Mouse (Mus musculus) brain, adult 2 months (tissue): Measurements from ENCODE around the gene Trpm8.

ENCODE experiments used
- DNase-seq: peaks from one replicate; pipeline ENCODE4 v3.0.0; 2011; ENCODE audit warnings: low read depth, low spot score

The Trpm8 gene

DNA sequence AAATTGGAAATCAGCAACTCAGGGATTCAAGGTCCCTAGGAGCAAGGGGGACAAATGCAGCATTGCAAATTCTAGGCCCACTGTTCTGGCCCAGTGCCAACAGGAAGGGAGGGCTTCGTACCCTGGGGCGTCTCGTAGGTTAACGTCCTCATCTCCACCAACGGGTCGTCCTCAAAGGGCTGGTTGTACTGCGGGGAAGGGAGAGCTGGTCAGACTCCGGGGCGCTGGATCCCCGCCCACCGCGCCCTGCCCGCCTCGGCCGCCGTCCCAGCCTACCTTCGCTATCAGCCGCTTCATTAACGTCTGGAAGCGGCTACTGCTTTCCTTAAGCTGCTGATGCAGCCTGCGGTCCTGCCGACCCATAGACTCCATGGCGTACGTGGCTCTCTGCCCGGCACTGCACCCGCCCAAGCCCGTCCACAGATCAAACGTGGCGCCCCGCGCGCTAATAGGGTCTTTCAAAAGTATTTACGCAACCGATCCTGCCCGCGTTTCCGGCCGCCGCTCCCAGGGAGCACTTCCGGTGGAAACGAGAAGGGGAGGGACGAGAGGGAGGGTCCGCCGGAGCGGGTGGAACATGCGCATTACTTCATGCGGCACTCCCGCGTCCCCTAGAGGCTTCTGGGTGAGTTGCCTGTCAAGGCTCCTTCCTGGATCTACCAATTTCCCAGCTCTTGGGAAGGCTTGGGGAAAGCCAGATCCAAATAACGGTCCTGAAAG, at the start of gene Trpm8, which contains the start of gene Hjurp:
Gene Trpm8, plus strand, starts transcription at position 564 of the 720 bp plus-strand sequence.
Gene Hjurp, minus strand, starts transcription at position 536 of the 720 bp plus-strand sequence.
- peak; percentile 100 for DNase-seq

DNA sequence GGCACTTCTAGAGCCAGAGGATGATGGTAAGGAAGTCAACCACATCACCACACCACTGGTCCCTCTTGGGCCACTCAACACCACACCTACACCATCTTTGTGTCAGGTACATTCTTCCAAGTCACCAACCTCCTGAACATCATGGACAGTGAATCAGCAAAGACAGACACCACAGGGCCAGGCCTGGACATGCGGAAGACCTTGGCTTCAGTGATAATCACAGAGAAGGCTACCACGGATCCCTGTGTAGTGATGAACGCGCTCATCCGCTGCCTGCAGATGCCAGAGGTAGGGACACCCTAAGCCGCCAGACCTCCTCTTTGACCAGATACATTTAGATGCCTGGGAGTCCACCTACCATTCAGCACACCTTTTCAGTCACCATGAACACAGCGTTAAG, 49.3 kb upstream of the Trpm8 start:
- DNase-seq, result no peak

DNA sequence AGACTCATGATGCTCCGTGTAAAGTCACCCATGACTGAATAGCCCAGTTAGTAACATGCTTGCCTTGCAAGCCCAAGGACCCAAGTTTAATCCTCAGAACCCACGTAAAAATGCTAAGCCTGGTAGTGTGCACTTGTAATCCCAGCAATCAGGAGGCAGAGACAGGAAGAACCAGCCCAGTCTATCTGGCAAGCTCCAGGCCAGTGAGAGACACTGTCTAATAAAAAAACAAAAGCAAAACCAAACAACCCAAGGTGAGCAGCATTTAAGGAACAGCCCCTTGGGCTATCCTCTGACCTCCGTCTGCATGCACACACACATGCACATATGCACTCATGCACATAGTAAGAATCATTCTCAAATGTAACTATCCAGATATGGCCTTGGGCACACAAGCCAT, 47.9 kb upstream of the Trpm8 start:
- no peak for DNase-seq

DNA sequence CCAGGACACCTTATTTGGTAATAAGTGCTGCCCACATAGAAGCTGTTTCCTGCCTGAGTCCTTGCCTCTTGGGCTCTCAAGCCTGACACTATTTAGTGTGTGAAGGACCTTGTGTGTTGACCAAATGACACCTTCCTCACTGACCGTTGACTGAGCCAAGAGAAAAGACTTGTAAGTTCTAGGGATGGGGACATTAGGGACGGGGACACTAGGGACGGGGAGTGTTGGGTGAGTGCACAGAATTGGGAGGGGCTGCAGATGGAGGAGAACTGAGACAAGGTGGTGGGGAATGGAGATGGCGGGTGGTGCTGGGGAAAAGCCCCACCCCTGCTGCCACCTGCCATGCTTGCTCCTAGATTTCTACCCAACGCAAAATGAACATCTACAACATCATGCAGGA, 47.5 kb upstream of the Trpm8 start:
- DNase-seq, result no peak

GRCm38 (mm10) chr1:88230421-88230820, 47.0 kb upstream of the Trpm8 start:
- no peak for DNase-seq

DNA sequence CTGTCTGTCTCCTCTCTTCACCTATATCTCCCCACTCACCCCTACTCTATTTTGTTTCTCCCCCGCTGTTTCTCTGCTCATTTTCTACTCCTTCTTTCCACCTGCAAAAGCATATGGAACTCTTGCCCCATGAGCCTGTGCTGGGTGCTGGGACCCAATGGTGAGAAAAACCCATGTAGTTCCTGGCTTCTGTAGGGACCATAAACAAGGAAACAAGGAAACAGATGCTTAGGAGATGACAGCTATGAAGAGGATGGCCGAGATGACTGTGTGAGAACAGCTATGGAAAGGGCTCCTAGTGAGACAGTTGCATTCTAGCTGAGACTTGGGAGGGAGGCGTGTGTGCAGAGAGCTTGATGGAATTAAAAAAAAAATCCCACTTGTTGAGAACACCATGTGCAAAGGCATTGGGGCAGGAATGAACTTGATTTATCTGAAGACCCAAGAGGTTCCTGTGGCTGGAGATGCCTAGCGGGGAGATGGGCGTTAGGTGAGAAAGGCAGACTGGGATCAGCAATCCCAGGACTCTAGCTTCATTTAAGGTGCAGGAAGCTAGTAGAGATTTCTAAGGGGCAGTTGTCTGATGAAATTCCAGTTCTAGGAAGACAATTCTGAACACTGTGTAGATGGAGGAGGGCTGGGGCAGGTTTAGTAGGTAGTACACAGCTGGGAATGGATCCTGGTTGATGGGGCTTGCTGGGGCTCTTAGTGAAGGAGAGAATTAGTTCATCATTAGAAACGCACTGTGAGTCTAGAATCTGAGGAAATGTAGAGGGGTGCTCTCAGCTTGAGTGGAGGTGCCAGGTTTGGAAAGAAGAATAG, 46.3 kb upstream of the Trpm8 start:
- DNase-seq, result no peak

- no peak for DNase-seq
Observed at GRCm38 (mm10) chr1:88231803-88232499, 45.5 kb upstream of the Trpm8 start.

DNA sequence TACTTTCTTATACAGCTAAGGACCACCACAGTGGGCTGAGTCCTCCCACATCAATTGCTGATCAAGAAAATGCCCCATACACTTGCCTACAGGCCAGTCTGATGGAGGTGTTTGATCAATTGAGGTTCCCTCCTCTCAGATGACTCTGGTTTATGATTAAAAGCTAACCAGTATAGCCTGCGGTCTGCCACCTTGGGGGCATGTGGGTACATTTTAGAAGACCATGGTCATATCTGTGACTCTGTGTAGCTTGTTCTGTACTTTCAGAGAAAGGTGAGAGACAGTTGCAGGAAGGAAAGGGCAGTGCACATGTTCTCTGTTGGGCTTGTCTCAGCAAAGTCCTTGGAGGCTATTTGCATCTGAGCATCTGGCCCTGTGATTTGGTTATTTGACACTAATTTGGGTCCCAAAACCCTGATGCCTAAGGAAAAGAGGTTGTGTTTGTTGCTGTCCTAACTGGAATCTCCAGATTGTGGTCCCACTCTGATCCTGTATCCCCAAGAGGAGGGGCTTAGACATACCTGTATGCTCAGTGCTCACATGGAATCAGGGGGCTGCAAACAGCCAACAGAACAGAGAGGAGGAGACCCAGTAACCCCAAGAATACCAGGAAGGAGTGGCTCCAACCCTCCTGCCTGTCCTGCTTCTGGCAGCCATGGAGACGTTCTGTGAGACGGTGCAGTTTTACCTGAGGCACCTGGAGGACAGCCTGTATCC, 44.6 kb upstream of the Trpm8 start:
- DNase-seq, result no peak

DNA sequence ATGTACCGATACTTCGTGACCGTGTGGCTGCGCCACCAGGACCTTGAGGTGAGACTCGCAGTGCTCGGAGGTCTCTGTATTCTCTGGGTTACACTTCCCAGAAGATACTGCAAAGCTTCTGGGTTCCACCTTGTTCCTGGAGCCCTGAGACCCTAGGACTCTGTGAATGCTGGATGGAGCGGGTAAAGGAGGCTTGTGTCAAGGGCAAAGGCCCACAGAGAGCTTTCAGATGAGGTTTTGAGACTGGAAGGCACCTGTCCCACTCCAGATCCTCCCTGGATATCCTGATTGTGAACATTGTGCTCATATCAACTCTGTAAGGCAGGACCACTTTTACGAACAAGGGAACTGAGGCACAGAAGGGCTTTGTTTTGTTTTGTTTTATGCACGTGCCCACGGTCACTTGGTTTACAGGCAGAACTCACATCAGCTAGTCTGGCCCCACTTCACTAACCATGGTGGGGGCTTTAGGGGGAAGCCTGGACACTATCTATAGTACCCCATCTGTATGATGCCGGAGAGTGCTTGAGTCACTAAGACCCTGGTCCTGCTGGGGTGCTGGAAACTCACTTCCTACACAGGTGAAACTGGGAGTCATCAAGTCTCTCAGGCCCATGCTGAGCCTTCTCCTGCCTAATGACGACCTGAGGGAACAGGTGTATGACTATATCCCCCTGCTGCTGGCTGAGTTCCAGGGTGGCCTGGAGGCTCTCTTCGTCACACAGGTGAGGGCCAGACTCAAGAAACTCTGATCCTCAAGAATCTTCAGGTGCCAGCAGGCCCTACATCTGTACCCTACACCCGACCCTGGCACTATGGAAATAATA, 43.8 kb upstream of the Trpm8 start:
- DNase-seq, result no peak

GRCm38 (mm10) chr1:88234248-88234610, 43.2 kb upstream of the Trpm8 start:
- no peak for DNase-seq

GRCm38 (mm10) chr1:88234646-88235045, 42.8 kb upstream of the Trpm8 start:
- DNase-seq, result no peak

DNA sequence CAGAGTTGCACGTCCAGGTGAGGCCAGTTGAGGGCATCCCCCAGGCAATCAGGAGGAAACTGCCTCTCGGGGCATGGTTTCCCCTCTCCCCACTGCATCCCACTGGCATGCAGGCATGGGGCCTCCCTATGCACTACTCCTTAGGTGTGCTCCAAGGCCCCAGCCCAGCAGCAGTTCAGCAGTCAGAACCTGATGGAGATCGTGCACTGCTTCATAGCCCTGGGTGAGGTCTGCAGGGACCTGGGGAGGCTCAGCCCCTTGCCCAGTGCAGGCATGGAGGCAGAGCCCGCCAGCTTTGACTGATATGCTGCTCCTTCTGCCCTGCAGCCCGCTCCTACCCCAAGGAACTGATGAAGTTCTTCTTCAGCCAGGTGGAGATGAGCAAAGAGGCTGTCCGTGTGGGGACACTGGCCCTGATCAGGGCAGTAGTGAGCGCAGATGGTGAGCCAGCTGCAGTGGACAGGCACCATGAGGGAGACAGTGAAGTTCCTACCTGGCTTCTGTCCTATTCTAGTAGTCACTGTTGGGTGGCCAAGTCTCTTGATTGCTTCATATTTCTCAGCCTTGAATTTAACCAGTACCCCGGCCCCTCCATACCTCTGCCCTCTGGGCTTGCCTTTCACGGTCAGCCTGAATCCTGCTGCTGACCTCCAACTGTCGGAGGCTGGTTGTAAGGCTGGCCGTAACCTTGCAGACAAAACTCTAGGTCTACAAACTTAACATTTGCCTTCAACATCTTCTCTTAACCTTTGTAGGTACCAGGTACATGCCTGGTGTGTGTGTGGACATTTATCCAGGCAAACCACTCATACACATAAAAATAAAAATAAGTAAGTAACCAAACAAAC, 42.2 kb upstream of the Trpm8 start:
- DNase-seq, result no peak

DNA sequence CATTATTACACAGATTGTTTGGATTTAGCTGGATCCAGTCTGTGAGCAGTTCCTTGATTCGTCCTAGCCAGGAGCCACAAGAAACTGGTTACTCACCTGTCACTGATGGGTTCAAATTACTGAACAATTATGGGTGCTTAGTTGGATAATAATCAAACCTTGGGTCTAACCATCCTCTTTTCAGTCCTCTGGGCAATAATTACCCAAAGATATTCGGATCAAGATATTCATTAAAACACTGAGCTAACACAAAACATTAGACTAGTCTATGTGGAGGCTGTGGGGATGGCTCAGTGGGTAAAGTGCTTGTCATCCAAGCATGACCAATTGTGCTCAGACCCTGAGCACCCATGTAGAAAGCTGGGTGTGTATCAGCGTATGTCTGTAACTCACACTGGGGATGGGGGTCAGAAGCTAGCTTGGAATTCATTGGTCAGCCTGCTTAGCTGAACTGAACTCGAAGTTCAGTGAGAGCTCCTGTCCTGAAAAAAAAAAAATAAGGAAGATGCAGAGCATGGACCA, 41.5 kb upstream of the Trpm8 start:
- no peak for DNase-seq

GRCm38 (mm10) chr1:88237311-88237710, 40.1 kb upstream of the Trpm8 start:
- DNase-seq, result no peak

- no peak for DNase-seq
Observed at GRCm38 (mm10) chr1:88238771-88239170, 38.7 kb upstream of the Trpm8 start.

DNA sequence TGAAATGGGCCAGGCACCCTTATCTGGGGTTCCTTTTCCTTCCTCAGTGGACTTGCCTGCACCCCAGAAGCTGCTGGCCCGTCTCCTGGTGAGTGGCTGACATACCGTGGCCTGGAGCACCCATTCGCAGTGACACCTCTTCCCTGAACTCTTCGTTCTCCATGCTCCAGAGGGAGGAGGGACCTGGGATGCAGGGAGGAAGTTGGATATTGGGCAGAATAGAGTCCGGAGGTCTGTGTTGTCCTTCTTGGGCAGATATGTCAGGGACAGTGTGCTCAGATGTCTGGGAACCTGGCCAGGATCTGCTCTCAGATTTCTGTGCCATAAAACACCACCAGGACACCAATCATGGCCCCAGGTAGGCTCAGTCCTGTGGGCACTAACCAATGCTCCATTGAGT, 37.4 kb upstream of the Trpm8 start:
- no peak for DNase-seq

GRCm38 (mm10) chr1:88240579-88240978, 36.9 kb upstream of the Trpm8 start:
- DNase-seq, result no peak

- no peak for DNase-seq
Observed at GRCm38 (mm10) chr1:88243861-88244260, 33.6 kb upstream of the Trpm8 start.

GRCm38 (mm10) chr1:88245881-88246280, 31.6 kb upstream of the Trpm8 start:
- no peak for DNase-seq

GRCm38 (mm10) chr1:88246386-88246785, 31.1 kb upstream of the Trpm8 start:
- no peak for DNase-seq
